Mouse (Mus musculus) regulatory T cell (primary cell): Measurements from ENCODE around the gene Nckipsd.

ENCODE experiments used
- in situ Hi-C: fragments of 300-600 bp; cut with MboI, MseI; formaldehyde crosslinking; loops from one replicate; pipeline ENCODE4 v1.15.1; 2025; ENCODE audit warnings: high pct_unique_total_duplicates

Gene Nckipsd

DNA sequence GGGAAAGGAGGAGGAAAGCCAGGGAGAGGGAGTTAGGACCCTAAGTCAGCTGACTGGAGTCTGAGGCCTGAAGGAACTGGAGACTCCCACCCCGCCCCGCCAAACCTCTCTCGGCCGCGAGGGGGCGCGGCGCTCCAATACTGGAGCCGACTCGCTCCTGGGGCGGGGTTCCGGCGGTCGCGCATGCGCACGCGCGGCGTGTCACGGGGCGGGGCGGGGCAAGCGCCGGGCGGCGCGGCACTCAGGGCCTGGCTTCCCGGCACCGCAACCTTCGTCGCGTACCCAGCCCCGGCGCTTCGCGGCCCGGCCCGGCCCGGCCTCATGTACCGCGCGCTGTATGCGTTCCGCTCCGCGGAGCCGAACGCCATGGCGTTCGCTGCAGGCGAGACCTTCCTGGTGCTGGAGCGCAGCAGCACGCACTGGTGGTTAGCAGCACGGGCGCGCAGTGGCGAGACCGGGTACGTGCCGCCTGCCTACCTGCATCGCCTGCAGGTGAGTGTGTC, at the start of gene Nckipsd:
Nckipsd (plus strand) TSS at position 206 of the 503 bp plus-strand sequence.
- in situ Hi-C loops: no loop called here

DNA sequence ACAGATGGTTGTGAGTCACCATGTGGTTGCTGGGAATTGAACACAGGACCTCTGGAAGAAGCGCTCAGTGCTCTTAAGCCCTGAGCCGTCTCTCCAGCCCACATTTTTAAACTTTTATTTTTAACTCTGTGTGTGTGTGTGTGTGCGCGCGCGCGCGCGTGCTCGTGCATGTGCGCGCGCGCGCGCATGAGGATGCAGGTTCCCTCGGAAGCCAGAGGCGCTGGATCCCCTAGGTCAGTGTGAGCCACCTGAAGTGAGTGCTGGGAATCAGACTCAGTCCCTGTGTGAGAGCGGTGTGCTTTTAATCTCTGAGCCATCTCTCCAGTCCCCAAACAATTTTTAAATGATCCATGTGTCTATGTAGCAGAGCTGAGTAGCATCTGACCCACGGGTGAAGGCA, 49.0 kb upstream of the Nckipsd start:
- in situ Hi-C loops: loop anchor here (5.0 kb wide), 1 partner anchor 178 kb away; the partner anchor contains the start of gene Uqcrc1

DNA sequence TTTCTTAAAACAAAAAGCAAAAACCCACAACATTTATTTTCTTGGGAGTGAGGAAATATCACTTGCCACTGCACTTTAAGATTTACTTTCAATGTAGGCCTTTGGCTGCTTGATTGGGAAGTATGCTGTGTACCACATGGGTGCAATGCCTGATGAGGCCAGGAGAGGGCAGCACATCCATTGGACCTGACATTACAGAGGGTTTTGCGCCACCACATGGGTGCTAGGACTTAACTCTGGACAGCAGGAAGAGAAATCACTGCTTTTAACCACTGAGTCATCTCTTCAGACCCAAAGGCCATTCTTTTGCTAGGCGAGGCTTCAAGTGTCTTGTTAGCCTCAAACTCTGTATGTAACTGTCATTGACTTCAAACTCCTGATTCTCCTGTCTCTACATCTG, 48.4 kb upstream of the Nckipsd start:
- in situ Hi-C loops: loop anchor here (5.0 to 10.0 kb wide), 2 partner anchors 177 to 385 kb away; partner anchors contain the start of gene Uqcrc1

DNA sequence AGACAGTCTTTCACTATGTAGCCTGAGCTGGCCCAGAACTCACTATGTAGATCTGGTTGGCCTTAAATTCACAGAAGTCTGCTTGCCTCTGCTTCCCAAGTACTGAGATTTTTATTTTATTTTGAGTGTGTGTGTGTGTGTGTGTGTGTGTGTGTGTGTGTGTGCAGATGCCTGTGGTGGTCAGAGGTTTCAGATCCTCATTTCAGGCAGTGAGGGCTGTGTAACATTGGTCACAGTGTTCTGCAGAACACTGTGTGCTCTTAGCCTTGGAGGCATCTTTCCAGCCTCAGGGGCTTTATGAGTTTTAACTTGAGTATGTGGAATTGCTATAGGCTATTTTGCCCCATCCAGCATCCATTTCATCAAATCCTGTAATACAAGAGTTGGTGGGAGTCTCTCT, 46.6 kb upstream of the Nckipsd start:
- in situ Hi-C loops: loop anchor here (10.0 kb wide), 1 partner anchor 383 kb away; no protein-coding TSS in a partner anchor

DNA sequence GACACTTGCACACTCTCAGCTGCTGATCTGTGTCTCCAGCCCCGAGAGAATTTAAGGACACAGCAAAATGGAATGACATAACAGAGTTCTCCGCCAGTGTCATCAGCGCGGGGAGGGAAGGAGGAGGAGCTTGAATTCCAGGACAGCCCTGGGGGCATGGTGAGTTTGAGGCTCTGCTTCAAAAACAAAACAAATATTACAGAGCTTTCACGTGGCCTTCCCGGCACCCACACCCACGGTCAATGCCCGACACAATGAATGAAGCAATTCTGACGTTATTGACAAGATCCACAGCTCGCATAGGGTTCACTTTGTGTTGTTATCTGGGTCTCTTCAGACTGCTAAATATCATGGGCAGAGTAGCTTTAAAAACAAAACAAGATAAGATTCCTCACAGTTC, 43.2 kb upstream of the Nckipsd start:
- in situ Hi-C loops: loop anchor here (10.0 kb wide), 1 partner anchor 380 kb away; no protein-coding TSS in a partner anchor

DNA sequence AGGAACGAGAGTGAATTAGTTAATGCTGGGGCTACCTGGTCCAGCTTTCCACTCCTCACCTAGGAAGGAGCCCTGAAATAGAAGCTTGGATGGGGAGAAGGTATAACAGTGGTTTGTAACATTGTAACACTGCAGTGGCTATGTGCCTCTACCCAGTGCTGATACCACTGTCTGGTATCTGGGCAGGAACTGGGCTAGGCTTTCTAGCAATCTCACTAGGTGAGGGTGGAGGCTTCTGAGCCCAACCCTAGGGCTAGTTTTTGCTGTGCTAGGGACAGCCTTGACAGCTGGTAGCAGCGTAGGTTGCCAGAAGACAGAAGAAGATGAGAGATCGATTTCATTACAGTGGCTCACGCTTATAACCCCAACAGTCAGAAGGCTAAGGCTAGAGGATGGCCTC, 31.6 kb upstream of the Nckipsd start:
- in situ Hi-C loops: no loop called here

DNA sequence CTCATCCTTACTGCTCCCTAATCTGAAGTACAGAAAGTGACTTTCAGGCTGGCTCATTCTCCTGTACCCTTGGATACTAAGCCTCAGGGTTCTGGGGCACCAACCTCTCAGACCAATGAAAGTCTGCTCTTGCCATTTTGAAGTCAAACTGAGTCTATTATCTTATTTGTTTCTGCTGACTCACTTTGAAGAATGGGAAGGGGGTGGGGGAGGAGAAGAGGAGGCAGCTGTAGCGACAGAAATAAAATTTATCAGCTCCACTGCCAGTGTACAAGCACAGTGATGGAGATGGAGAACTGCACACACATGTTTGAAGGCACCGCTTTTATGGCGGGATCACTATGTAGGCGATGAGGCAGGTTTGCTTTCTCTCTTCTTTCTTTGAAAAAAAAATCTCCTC, 30.9 kb upstream of the Nckipsd start:
- in situ Hi-C loops: no loop called here

DNA sequence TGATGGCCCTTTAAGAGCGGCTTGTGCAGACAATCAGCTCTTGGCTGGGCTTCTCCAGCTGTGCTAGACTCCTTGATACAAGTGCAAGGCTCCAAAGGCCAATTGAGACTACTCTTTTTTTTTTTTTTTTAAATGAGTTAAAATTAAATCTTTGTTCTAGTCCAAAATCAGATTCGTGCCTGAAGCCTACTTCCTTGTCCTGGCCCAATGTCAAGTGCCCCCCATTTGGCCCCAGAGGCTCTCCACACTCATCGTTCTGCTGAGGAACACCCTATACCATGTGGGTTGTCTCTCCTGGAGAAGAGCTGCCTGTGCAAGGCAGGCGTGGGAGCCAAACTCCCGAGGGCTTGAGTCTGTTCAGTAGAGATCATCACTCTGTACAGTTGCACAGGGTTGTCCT, 27.2 kb upstream of the Nckipsd start:
- in situ Hi-C loops: no loop called here

DNA sequence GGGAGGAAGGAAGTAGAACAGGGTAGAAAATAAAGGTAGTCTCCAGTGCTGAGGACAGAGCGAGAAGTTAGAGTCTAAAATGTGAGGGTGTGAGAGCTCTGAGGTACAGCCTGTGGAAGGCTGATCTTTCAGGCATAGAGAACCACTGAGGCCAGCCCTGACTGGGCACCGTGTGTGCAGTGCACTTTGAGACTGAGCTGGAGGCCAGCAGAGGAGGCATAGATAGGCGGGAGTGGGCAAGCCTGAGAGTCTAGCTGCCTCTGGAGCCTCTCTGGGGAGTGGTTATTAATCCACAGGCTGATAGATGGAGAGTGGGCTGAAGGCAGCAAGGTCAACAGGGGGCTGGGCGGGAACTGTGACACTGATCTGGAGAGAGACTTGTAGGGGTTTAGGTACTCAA, 26.3 kb upstream of the Nckipsd start:
- in situ Hi-C loops: no loop called here

DNA sequence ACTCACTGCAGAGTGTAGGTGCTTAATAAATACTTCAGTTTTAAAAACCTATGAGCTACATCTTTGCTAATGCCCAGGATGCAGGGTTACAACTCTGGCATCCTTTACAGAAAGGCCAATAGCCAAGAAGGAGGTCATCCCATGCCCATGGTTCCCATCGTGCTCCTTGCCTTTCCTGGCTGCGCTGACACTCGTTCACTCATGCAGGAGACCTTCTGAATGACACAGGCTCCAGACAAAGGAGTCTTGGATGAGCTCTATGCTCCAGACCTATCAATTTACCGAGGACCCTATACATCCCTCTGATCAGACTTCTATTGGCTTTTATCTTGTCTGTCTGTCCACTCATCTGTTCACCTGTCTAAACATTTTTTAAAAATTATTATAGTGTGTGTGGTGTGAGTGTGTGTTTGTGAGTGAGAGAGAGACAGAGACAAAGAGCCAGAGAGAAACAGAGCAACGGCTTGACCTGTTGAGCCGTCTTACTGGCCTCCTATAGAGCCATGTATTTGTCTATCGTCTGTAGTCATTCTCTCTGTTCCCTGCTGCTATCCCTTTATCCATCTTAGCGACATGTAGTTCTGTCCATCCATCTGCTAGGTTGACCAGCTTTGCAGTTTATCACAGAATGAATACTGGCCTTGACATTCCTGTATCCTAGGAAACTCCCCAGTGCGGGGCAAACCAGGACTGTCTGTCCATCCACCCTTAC, 25.2 kb upstream of the Nckipsd start:
- in situ Hi-C loops: no loop called here

DNA sequence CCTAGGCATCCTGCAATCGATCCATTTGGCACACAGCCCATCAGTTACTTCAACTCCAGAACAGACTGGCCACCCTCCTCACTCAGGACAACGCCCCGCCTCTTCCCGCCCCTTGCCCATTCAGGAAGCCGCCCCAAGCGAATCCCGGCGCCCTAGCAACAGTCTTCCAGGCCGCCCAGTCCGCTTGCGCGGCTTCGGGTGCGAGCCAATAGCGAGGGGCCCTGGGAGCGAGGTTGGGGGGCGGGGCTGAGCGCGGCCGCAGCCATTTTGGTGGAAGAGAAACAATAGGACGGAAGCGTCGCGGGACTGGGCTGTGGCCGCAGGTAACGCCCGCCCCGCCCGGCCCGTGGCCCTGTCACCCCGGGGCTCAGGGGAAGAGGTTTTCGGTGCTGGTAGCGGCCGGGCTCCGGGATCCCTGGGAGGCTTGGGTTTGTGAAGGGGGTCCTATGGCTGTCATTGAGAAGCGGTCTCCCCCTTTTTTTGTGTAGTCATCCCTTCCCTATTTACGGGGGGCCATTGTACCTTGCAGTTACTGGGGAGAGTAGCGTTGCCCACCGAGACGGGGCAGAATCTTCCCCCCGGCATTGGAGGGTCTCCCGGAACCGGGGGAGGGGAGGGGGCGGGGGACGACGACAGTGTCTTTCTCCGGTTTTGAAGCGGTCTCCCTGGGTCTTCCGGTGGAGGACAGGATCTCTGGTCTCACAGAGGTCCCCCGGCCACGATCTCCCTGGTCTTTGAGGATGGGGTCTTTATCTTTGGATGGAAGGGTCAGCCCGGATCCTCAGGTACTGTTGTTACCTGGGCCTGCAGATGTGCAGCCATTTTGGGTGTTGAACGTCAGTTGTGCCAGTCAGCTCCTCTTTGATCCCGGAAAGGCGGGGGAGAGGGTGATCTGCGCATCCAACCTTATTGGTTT, 24.4 kb upstream of the Nckipsd start, which contains the start of gene Ip6k2:
Ip6k2 (plus strand) TSS at position 249 of the 916 bp plus-strand sequence.
- in situ Hi-C loops: no loop called here

DNA sequence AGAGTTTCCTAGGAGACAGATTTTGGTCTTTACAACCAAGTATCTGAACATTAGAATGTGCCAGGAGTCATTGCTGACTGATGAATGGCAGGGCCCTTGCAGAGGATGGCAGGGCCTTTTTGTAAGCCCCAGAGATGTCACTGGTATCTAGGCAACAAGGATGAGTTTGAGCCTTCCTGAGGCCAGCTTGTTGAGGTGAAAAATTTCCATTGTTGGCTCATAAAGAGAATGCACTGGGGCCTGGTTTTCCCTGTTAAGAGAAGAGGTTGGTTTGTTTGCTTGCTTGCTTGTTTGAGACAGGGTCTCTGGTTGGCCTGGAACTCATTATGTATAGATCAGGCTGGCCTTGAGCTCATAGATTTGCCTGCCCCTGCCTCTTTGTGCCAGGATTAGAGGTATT, 22.8 kb upstream of the Nckipsd start:
- in situ Hi-C loops: no loop called here

DNA sequence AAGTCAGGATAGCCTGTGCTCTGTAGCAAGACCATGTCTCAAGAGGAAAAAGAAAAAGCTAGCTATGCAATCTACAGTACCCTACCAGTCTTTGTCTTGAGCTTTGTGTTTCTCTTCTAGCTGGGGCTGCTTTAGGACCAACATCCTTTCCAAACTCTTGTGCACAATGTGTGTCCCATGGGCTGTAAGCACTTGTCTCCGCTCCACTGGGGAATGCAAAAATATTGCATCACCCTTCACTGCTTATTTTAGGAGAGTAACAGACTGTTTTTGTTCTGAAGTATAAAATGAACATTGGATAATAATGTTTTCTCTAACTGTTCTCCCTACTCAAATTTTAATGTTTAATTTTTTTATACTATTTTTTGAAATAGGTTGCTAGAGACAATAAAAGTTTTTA, 21.7 kb upstream of the Nckipsd start:
- in situ Hi-C loops: no loop called here

DNA sequence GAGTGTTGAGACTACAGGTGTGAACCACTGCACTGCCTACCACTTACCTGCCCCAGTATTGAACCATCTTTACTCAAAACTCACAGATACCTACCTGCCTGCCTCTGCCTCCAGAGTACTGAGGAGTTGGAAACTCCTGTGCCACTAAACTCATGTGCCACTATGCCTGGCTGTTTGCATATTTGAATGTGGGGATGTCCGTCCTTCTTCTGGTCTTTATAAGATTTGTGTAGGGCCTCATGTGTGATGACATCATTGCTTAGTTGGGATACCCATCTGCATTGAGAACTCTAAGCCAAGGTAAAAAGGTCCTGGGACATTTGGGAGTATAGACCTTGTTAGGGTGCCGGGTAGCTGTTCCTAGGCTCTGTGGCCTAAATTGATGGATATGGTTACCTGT, 21.1 kb upstream of the Nckipsd start:
- in situ Hi-C loops: no loop called here

DNA sequence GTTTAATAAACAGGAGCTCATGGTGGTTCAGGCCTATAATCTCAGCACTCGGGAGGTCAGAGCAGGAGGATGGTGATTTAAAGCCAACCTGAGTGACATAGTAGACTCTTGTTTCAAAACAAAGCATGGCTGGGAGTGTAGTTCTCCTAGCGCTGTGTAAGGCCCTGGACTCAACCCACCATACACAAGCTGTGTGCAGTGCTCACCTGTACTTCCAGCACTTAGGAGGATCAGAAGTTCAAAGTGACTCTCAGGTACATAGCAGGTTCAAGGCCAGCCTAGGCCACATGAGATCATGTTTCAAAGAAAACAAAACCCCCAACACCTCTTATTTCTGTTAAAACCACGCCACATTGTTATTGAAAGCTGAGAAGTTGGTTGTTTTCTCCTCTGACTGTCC, 19.5 kb upstream of the Nckipsd start:
- in situ Hi-C loops: no loop called here

DNA sequence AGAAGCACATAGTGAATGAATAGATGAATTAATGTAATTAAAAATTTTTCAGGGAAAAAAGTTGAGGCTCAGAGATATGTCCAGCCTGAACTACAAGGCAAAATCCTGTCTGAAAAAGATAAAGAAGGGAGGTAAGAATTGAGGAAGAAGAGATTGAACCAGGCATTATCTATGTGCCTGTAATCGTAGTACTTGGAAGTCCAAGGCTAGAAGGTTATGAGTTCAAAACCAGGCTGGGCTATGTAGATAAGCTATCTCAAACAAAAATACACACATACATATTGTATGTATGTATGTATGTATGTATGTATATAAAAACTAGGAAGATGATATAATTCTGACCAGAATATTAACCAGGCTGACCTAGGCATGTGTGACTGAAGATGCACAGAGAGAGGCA, 15.9 kb upstream of the Nckipsd start:
- in situ Hi-C loops: no loop called here

DNA sequence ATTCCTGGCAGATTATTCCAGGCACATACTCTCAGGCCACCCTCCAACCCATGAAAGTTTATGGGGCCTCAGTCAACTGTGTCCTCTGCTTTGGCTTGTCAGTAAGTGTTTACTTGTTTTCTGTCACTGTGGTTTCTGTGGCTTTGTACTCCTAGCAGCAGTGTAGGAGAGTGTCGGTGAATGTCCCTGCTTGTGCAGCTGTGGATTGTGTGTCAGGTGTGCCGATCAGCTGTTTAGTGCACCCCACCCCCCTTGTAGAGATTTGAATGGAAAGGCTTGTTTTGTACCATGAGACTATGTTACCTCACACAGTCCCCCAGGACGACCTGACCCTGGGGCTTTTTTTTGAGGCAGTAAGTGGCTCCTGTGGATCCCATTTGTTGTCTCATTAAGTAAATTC, 15.4 kb upstream of the Nckipsd start:
- in situ Hi-C loops: no loop called here

DNA sequence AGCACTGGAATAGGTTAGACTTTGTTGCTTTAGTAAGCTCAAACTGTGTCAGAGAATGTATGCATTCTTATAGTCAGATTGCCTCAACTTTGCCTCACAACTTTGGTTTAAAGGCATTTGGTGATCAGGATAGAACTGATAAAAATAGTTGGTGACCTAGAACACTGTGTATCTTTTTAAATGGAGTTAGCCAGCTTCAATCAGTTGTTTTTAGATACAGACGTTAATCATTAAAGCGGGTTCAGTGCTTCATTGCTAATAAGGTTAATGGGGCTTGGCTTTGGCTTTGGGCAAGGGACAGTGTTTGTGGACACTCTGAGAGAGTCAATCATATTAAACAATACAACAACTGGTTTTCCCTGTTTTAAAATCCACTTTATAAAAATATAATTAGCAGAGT, 12.9 kb upstream of the Nckipsd start:
- in situ Hi-C loops: no loop called here

DNA sequence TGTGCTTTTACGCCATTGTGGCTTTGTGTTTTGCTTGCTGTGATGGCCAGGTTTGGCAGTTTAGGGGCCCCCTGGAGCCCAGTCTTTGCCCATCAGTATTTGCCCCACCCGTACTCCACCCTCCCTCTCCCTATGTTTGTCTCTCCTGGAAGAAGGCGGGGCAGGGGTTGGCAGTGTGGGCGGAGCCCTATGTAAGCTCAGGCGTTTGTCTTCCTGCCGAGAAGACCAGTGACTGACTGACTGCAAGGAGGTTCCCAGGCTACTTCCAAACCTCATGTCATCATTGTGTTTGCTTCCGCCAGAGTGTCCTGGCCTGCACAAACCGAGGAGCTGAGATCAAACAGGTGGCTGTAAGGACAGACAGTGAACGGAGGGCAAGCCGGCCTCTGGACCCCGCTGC, 12.4 kb upstream of the Nckipsd start:
- in situ Hi-C loops: no loop called here

DNA sequence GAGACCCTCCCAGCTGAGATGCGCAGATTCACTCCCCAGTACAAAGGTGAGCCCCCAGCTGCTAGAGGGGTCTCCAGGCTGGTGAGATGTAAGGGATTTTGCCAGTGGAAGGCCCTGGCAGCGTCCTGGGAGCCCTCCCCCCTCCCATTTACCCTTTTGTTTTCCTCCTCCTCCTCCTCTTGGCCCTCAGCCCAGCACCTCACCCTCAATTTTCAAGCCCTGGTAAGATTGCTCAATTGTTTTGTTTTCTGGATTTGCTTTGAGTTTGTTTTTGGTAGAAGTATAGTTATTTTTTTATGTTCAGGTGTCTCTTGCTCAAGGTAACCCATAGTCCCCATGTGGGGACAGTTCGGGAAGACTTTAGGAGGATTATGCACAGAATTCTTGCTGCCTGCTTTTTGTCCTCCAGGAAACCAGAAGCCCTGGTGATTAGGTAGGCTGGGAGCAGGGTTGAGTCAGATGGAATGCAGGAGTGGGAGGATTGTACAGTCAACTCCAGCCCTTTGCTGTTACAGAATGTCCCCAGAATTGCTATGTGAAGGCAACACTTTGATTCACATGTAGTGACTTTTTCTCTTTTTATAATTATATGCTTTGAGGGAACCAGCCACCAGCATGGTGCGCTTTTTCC, 11.7 kb upstream of the Nckipsd start:
- in situ Hi-C loops: no loop called here

DNA sequence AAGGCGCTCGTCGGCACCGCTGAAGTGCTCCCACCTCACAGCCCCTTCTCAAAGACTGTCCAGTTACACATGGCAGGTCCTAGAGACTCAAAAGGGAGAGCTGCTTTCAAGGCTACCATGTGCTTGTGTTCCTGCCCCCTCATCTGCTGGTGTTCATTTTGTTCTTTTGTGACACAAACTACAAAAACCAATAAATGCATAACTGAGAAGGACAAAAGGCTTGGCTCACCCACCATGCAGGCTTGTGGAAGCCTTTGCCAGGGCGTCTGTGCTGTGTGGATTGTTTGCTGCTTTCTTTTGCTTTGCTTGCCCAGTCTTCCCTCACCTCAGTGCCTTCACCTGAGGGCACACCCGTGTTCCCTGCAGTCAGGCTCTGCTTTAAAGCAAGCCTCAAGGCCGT, 10.7 kb upstream of the Nckipsd start:
- in situ Hi-C loops: no loop called here

DNA sequence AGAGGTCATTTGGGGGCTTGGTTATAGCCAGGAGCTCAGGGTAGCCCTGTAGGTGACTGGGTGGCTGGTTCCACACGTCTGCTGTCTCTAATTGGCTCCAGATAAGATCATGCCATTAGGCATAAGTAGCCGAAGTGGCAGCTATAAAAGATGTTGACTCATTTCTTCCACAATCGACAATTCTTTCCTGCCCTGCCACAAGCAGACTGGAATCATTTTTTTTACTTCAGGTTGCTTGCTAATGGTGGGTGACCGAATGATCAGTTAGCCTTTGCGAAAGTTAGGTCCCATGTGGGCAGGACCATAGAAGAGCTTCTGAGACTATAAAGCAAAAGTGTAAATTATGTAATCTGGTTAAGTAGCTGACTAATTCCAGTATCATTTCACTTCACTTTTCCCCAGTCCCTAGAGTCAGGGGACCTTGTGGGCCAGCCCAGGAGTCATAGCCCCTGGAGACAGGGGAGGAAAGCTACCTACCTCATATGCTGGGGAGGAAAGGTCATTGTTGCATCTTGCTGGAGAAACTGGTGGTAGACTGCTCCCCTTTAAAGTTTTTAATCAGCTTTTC, 9.6 kb upstream of the Nckipsd start:
- in situ Hi-C loops: no loop called here
